Mouse (Mus musculus): ENCODE data around the gene Ankrd33b.

DNA sequence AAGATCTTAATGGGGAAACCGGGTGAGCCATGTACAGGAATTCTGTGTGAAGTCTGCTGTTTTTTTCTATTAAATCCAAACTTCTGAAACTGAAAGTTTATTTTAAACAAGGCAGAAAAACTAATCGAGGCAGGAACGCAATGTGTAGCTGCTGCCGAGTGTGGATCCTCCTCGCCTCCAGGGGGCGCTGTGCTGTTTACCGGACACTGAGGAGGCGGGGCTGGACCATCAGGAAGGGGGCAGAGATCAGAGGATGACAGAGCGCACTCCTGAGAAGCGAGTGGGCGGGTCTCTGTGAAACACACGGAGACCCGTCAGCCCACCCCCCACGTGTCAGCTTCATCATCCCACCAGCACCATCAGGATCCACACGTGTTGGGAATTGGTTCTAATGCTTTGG lies 58.0 kb downstream of the Ankrd33b start:
- TF ChIP-seq CTCF (conservative IDR thresholded peaks at IDR 0.05; ENCODE audit: low read length) (peak; percentile 33), POU5F1 (IDR thresholded peaks at IDR 0.05; ENCODE audit: borderline replicate concordance, low read length) (no peak)
